Mouse (Mus musculus) lung, embryonic 16.5 days (tissue): ENCODE measurements around the gene Fcgrt. TPM values are rescaled to one million over a fixed set of nuclear protein-coding genes. Genes with fewer than 3 reads are reported as not detected.
"Not testable (repeated sequence)": the region's sequence is repeated elsewhere in the genome, so short reads cannot be mapped to it uniquely, and the experiment has no call there.

Source experiments
- ATAC-seq: fragments of 200-750 bp; cut with Nextera tagmentation; 2 replicates; pipeline ENCODE4 v1.8.0; 2017; ENCODE audit warnings: low read depth, mild to moderate bottlenecking, moderate library complexity
- H3K27ac ChIP-seq: fragments of 300-500 bp; sonication (generic); 2 replicates; pipeline ENCODE4 v1.5.1; 2014; ENCODE audit warnings: mild to moderate bottlenecking, control low read depth, low read length
- H3K27me3 ChIP-seq: fragments of 300-500 bp; sonication (generic); 2 replicates; pipeline ENCODE4 v1.6.1; 2014; ENCODE audit warnings: low read depth, low read length, mixed read lengths; ENCODE audit not compliant: control insufficient read depth, insufficient read depth
- H3K36me3 ChIP-seq: fragments of 300-500 bp; sonication (generic); 2 replicates; pipeline ENCODE4 v1.6.1; 2014; ENCODE audit warnings: low read length; ENCODE audit not compliant: control insufficient read depth, insufficient read depth
- H3K4me1 ChIP-seq: fragments of 300-500 bp; sonication (generic); replicated peaks from 2 replicates; pipeline ENCODE4 v1.6.1; 2014; ENCODE audit warnings: low read length, mixed read lengths; ENCODE audit not compliant: control insufficient read depth, insufficient read depth
- H3K4me2 ChIP-seq: fragments of 300-500 bp; sonication (generic); 2 replicates; pipeline ENCODE4 v1.6.1; 2014; ENCODE audit warnings: low read depth, low read length, control low read depth
- H3K4me3 ChIP-seq: fragments of 300-500 bp; sonication (generic); 2 replicates; pipeline ENCODE4 v1.5.1; 2014; ENCODE audit warnings: mild to moderate bottlenecking, low read length, control low read depth
- H3K9ac ChIP-seq: fragments of 300-500 bp; sonication (generic); 2 replicates; pipeline ENCODE4 v1.6.1; 2014; ENCODE audit warnings: low read length, control low read depth
- H3K9me3 ChIP-seq: fragments of 300-500 bp; sonication (generic); 2 replicates; pipeline ENCODE4 v1.6.1; 2016; ENCODE audit warnings: low read length; ENCODE audit not compliant: control insufficient read depth
- WGBS: fragments of 180-500 bp; shearing (Covaris S2); extraction: QIAGEN DNeasy Blood & Tissue Kit; methylation state at CpG from one replicate; pipeline ENCODE4 v1.1.7; 2014; 5-methylcytosine and 5-hydroxymethylcytosine counted together
- polyA plus RNA-seq: library from polyadenylated mRNA; unstranded; fragments of >200 nt; fragmentation: Nextera tagmentation; extraction: Ambion mirVana; gene quantifications from 2 replicates; pipeline ENCODE4 v1.2.1, GENCODE M21; 2015

Gene Fcgrt
- polyA plus RNA-seq, 1 experiment from 2014 or later: 93.7 TPM

GRCm38 (mm10) chr7:45126147-45126843, 22.6 kb upstream of the Fcgrt start:
- Histone ChIP-seq H3K27ac (peak overlapping the region; percentile 83), H3K4me1 (peaks cover 46% of the 10 kb centered on the region), H3K27me3 (no peaks in the 10 kb centered on the region), H3K9ac (peak overlapping the region; percentile 97), H3K4me3 (peak overlapping the region; percentile 78), H3K9me3 (no peaks in the 10 kb centered on the region), H3K36me3 (peaks cover 45% of the 10 kb centered on the region), H3K4me2 (peak overlapping the region; percentile 96)
- 65% methylated on average over 17 of the region's 17 CpGs for WGBS
- ATAC-seq: no peak

- peaks cover 51% of the 10 kb centered on the region for H3K4me1 ChIP-seq
- ATAC-seq, H3K27me3 ChIP-seq, H3K9ac ChIP-seq, H3K9me3 ChIP-seq, H3K4me3 ChIP-seq, H3K4me2 ChIP-seq, H3K27ac ChIP-seq: not testable (repeated sequence)
- peaks cover 52% of the 10 kb centered on the region for H3K36me3 ChIP-seq
- 66% methylated on average over 5 of the region's 5 CpGs for WGBS
These were observed 22.0 kb upstream of the Fcgrt start for GRCm38 (mm10) chr7:45125649-45126048.

GRCm38 (mm10) chr7:45125144-45125600, 21.5 kb upstream of the Fcgrt start:
- no peak overlapping the region; the same call in 1 of the 2 replicates for H3K4me3 ChIP-seq
- ATAC-seq: no peak
- H3K4me2 ChIP-seq: no peak overlapping the region
- H3K36me3 ChIP-seq: peaks cover 57% of the 10 kb centered on the region
- H3K9me3 ChIP-seq: no peaks in the 10 kb centered on the region
- no peaks in the 10 kb centered on the region for H3K27me3 ChIP-seq
- H3K27ac ChIP-seq: peak overlapping the region; percentile 16; the same call in 1 of the 2 replicates
- no peak overlapping the region; the same call in 1 of the 2 replicates for H3K9ac ChIP-seq
- 19% methylated on average over 7 of the region's 7 CpGs for whole genome bisulfite sequencing
- H3K4me1 ChIP-seq: peaks cover 51% of the 10 kb centered on the region

GRCm38 (mm10) chr7:45124224-45125143, 20.8 kb upstream of the Fcgrt start, which contains the start of gene Rps11:
TSS of gene Rps11 (minus strand) at chr7:45124439.
- Histone ChIP-seq H3K4me1 (peaks cover 45% of the 10 kb centered on the region), H3K27me3 (no peaks in the 10 kb centered on the region), H3K27ac (peak within 1 kb of the TSS; percentile 76), H3K4me2 (peak within 1 kb of the TSS; percentile 74), H3K36me3 (peaks cover 59% of the 10 kb centered on the region), H3K9me3 (no peaks in the 10 kb centered on the region), H3K4me3 (peak within 1 kb of the TSS; percentile 82), H3K9ac (peak within 1 kb of the TSS; percentile 95)
- peak; percentile 85 for ATAC-seq
- under 1% methylated on average over 59 of the region's 59 CpGs for WGBS

- 9% methylated on average over 12 of the region's 12 CpGs for WGBS
These were observed 19.5 kb upstream of the Fcgrt start for GRCm38 (mm10) chr7:45123186-45123570.

GRCm38 (mm10) chr7:45122561-45123185, 19.0 kb upstream of the Fcgrt start:
- peaks cover 45% of the 10 kb centered on the region for H3K4me1 ChIP-seq
- no peaks in the 10 kb centered on the region for H3K27me3 ChIP-seq
- WGBS: 65% methylated on average over 15 of the region's 15 CpGs
- H3K4me3 ChIP-seq: peak overlapping the region; percentile 82
- H3K9me3 ChIP-seq: no peaks in the 10 kb centered on the region
- peak overlapping the region; percentile 74 for H3K4me2 ChIP-seq
- H3K9ac ChIP-seq: peak overlapping the region; percentile 95
- peaks cover 65% of the 10 kb centered on the region for H3K36me3 ChIP-seq
- ATAC-seq: no peak
- H3K27ac ChIP-seq: no peak overlapping the region

More at GRCm38 (mm10) chr7:45123186-45123570, 19.5 kb upstream of the Fcgrt start:
- ATAC-seq: no peak
- Histone ChIP-seq H3K36me3 (peaks cover 65% of the 10 kb centered on the region), H3K4me1 (peaks cover 45% of the 10 kb centered on the region), H3K27ac (peak overlapping the region; percentile 65), H3K4me2 (peak overlapping the region; percentile 74), H3K4me3 (peak overlapping the region; percentile 82), H3K27me3 (no peaks in the 10 kb centered on the region), H3K9ac (peak overlapping the region; percentile 95), H3K9me3 (no peaks in the 10 kb centered on the region)

- Histone ChIP-seq H3K4me1 (peaks cover 40% of the 10 kb centered on the region), H3K4me2 (peak overlapping the region; percentile 30), H3K36me3 (peaks cover 61% of the 10 kb centered on the region), H3K27me3 (no peaks in the 10 kb centered on the region), H3K9me3 (no peaks in the 10 kb centered on the region), H3K27ac (peak overlapping the region; percentile 70), H3K9ac (no peak overlapping the region; the same call in 1 of the 2 replicates), H3K4me3 (peak overlapping the region; percentile 14; the same call in 1 of the 2 replicates)
- no peak for ATAC-seq
These were observed 18.3 kb upstream of the Fcgrt start for GRCm38 (mm10) chr7:45121966-45122365.

GRCm38 (mm10) chr7:45121404-45121803, 17.8 kb upstream of the Fcgrt start:
- Histone ChIP-seq H3K27ac (peak overlapping the region; percentile 70), H3K9ac (peak overlapping the region; percentile 1; the same call in 1 of the 2 replicates), H3K36me3 (peaks cover 56% of the 10 kb centered on the region), H3K27me3 (no peaks in the 10 kb centered on the region), H3K4me1 (peaks cover 36% of the 10 kb centered on the region), H3K9me3 (no peaks in the 10 kb centered on the region), H3K4me2 (peak overlapping the region; percentile 30), H3K4me3 (peak overlapping the region; percentile 14; the same call in 1 of the 2 replicates)
- 40% methylated on average over 8 of the region's 8 CpGs for WGBS
- ATAC-seq: no peak
